Mouse (Mus musculus): ENCODE results near the gene Tor1a. TPM values are rescaled to one million over a fixed set of nuclear protein-coding genes. Genes with fewer than 3 reads are reported as not detected.

The Tor1a gene
- polyA plus RNA-seq (2012; ENCODE audit: low replicate concordance), result 213 and 219 TPM in 2 replicates

GRCm38 (mm10) chr2:30967352-30968327 lies at the start of gene Tor1a:
TSS of gene Tor1a (minus strand) at chr2:30967933.

DNA sequence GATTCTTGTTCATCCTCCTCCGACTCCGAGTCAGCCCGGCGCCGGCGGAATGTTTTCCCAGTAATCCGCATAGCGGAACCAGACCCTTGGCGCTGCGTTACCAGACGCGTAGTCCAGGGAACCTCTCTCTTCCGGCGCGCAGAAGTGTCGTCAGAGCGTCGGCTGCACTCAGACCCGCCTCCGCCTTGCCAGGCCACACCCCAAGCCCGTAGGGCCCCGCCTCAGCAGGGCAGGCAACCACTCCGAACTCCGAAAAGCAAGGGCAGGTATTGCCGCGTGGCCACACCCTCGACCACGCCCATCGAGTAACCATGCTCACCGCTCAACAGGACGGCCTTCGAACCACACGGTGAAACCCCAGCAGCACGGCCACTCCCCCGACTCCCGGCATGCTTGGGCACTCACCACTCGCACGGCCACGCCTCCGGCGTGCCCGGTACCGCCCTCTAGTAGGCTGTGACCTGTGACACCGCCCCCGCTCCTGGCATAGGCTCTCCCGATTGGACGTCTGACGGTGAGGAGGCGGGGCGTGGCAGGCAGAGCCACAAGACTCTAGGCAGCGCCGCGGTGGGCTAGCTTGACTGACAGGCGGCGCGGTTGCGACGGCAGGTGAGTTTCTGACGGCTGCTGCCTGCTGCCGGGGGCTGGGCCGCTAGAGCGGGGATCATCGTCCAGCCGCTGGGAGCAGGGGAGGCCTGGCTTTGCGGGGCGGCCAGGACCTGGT lies 14.2 kb upstream of the Tor1a start, which contains the start of the genes BC005624 and Usp20:
TSS of gene BC005624 (minus strand) at position 412 of the 724 bp plus-strand sequence.
TSS of gene Usp20 (plus strand) at position 490 of the 724 bp plus-strand sequence.

GRCm38 (mm10) chr2:30952824-30953490 lies 14.8 kb downstream of the Tor1a start, which contains the start of gene Tor1b:
TSS of gene Tor1b (plus strand) at chr2:30952959.

GRCm38 (mm10) chr2:30929483-30930045 lies 38.2 kb downstream of the Tor1a start, which contains the start of gene Ptges:
TSS of gene Ptges (minus strand) at chr2:30929863.

Other genes starting within 250 kb of the Tor1a start
- gene 1700001O22Rik, start 164.3 kb downstream of the Tor1a start, polyA plus RNA-seq (2012; ENCODE audit: low replicate concordance), result 0.61 TPM in 1 of 2 replicates, not detected in the other
- gene Ntmt1, start 160.1 kb downstream of the Tor1a start, polyA plus RNA-seq (2012; ENCODE audit: low replicate concordance), result 26.3 and 33.7 TPM in 2 replicates
- gene Asb6, start 137.6 kb downstream of the Tor1a start, polyA plus RNA-seq (2012; ENCODE audit: low replicate concordance), result 23.0 and 54.9 TPM in 2 replicates
- gene Prrx2, start 133.0 kb downstream of the Tor1a start, polyA plus RNA-seq (2012; ENCODE audit: low replicate concordance), result 0.45 and 0.87 TPM in 2 replicates
- 0.61 TPM in 1 of 2 replicates, not detected in the other for gene Ptges, start 38.1 kb downstream of the Tor1a start, polyA plus RNA-seq (2012; ENCODE audit: low replicate concordance)
- 25.1 and 38.2 TPM in 2 replicates for gene Tor1b, start 15.0 kb downstream of the Tor1a start, polyA plus RNA-seq (2012; ENCODE audit: low replicate concordance)
- gene BC005624, start 14.3 kb upstream of the Tor1a start, polyA plus RNA-seq (2012; ENCODE audit: low replicate concordance), result 4.8 and 9.4 TPM in 2 replicates
- gene Usp20, start 14.3 kb upstream of the Tor1a start, polyA plus RNA-seq (2012; ENCODE audit: low replicate concordance), result 4.3 and 27.3 TPM in 2 replicates
- gene Fnbp1, start 174.1 kb upstream of the Tor1a start, polyA plus RNA-seq (2012; ENCODE audit: low replicate concordance), result 48.7 and 50.8 TPM in 2 replicates
- 7.0 and 9.2 TPM in 2 replicates for gene Gpr107, start 184.4 kb upstream of the Tor1a start, polyA plus RNA-seq (2012; ENCODE audit: low replicate concordance)

All from leukemia stem cell, adult 10-12 weeks (primary cell).